Mouse (Mus musculus): ENCODE measurements at regions not wholly inside any gene's neighbourhood (a gene's known extent, or its start where the extent isn't known, plus 50 kb on each side); places are given as distances from the start of the nearest gene placed in this dataset.
A peak's percentile ranks its signal among the peaks of the same experiment; 100 is the strongest.

DNA sequence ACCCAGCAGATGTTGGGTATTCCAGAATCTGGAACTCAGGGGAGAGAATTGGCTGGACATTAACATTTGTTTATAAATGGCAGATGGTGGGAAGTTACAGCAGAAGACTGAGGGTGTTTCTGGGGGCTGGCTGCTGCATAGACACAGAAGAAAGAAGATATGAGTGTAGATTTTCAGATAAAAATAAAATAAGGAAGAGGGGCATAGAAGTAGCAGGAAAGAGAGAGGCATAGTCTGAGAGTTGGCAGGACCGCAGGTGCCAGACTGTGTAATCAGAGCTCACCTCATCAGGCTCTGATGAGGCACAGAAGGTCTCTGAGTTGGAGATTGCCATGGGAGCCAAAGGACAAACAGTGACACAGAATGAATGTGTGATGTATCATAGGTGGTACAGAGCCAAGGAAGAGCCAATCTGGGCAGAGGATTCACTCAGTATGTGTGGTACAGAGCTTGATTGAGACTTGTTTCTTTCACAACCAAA lies 2912.9 kb upstream of the Lrrc6 start:
- peak; percentile 36; the same call in 1 of the 2 replicates for ATAC-seq (ENCODE audit: insufficient number of reproducible peaks, low FRiP score, low TSS enrichment)

GRCm38 (mm10) chr15:69389575-69389974 lies 2888.9 kb upstream of the Lrrc6 start:
- no peak for ATAC-seq (ENCODE audit: insufficient number of reproducible peaks, low FRiP score, low TSS enrichment)

- no peak for ATAC-seq (ENCODE audit: insufficient number of reproducible peaks, low FRiP score, low TSS enrichment)
Observed at GRCm38 (mm10) chr15:69387466-69387865, 2886.8 kb upstream of the Lrrc6 start.

DNA sequence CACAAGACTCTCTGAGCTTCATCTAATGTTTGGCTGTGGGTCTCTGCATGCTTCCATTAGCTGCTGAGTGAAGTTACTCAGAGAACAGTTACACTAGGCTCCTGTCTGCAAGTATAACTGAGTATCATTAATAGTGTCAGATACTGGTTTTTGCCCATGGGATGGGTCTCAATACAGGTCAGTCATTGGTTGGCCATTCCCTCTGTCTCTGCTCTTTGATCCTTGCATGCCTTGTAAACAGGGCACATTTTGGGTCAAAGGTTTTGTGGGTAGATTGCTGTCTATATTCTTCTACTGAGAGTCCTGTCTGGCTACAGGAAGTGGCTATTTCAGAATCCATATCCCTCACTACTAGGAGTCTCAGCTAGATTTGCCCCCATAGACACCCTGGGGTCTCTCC lies 2864.7 kb upstream of the Lrrc6 start:
- no peak for ATAC-seq (ENCODE audit: insufficient number of reproducible peaks, low FRiP score, low TSS enrichment)

GRCm38 (mm10) chr15:69350053-69350739 lies 2849.5 kb upstream of the Lrrc6 start:
- ATAC-seq (ENCODE audit: insufficient number of reproducible peaks, low FRiP score, low TSS enrichment): no peak

DNA sequence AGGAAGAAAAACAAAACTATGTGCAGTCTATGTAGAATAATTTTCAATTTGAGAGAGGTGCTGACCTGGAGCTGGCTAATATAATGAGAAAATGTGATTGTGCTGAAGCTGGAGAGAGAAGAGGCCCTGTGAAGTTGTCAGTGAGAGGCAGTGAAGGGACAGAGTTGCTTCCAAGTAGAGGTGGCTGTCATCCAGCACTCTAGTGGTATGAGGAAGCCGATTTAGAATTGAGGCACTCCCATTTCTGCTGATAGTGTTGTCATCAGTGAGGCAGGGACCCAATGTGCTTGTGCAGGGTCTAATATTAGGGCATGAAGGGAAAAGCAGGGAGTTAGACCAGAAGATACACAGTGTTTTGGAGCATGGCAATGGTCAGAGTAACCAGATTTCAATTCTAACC lies 2845.4 kb upstream of the Lrrc6 start:
- no peak for ATAC-seq (ENCODE audit: insufficient number of reproducible peaks, low FRiP score, low TSS enrichment)

- no peak for ATAC-seq (ENCODE audit: insufficient number of reproducible peaks, low FRiP score, low TSS enrichment)
Observed at GRCm38 (mm10) chr15:69342759-69343158, 2842.0 kb upstream of the Lrrc6 start.

GRCm38 (mm10) chr15:69336491-69336890 lies 2835.8 kb upstream of the Lrrc6 start:
- no peak for ATAC-seq (ENCODE audit: insufficient number of reproducible peaks, low FRiP score, low TSS enrichment)

DNA sequence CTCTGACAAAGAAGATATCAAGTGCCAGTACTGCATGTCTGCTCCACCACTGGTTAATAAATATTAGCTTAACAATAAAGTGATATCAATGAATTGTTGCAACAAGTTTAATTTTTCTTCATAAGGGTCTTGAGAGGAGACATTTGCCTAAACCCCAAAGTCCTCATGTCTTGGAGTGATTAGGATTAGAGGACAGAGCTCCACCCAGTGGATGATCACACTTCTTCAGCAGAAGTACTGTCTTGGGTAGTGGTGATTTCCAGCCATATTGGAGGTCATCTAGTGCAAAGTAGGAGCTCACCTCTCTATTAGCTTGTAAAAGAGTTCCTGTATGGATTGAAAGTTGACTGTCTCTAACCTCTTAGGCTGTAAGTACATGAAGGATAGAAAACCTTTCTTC lies 2825.8 kb upstream of the Lrrc6 start:
- no peak for ATAC-seq (ENCODE audit: insufficient number of reproducible peaks, low FRiP score, low TSS enrichment)

DNA sequence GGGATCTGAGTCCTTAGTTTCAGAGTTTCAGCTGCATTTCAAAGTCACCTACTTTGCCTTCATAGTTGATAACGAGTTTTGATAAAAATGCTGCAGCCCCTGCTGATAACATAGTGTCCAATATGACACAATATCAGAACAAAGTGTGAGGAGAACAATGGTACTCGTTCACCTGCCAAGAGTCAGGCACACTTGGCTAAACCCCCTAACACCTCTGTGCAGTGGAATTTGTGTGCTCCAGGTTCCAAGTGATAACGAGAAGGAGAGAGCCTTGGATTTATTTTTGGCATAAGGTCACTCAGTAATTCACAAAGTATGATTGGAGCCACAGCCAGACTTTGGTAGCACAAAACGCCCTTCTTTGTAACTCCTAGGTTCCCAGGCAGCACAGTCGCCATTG lies 2802.4 kb upstream of the Lrrc6 start:
- ATAC-seq (ENCODE audit: insufficient number of reproducible peaks, low FRiP score, low TSS enrichment): no peak

DNA sequence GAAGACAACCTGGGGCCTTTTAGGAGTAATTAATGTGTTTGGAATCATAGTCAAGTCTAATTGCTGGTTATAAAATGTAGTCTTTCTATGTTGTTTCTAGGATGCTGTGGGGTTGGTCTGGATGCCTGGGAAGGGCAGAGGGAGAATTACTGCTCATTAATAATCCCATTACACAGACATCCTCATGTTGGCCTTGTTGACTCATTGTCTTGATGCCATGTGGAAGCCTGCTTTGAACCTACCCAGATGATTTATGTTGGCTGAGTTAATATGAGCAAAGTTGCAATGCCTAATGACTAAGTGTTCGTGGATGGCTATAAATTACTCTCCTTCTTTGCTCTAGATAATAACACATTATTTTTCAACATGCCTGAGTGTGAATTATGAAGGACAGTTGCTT lies 2790.6 kb upstream of the Lrrc6 start:
- no peak for ATAC-seq (ENCODE audit: insufficient number of reproducible peaks, low FRiP score, low TSS enrichment)

- no peak for ATAC-seq (ENCODE audit: insufficient number of reproducible peaks, low FRiP score, low TSS enrichment)
Observed at GRCm38 (mm10) chr15:69275546-69276255, 2775.0 kb upstream of the Lrrc6 start.

GRCm38 (mm10) chr15:69274225-69274766 lies 2773.6 kb upstream of the Lrrc6 start:
- no peak for ATAC-seq (ENCODE audit: insufficient number of reproducible peaks, low FRiP score, low TSS enrichment)

- ATAC-seq (ENCODE audit: insufficient number of reproducible peaks, low FRiP score, low TSS enrichment): no peak
Observed at GRCm38 (mm10) chr15:69273518-69273917, 2772.8 kb upstream of the Lrrc6 start.

DNA sequence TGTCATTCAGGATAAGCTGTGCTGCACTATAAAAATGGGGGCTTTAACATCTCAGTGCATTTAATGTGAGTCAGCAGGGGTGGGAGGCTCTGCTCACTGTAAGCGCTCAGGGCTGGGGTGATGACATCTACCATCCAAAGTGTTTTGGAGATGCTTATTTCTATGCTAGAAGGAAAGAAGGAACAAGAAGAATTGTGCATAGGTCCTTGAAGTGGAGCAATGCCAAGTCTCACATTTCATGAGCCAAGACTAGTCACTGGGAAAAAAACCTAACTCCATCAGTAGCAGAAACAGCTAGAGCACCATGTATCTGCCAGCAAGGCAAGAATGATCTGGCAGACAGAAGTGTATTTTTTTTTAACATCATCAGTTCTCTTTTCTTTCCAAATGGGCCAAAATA lies 2761.2 kb upstream of the Lrrc6 start:
- ATAC-seq (ENCODE audit: insufficient number of reproducible peaks, low FRiP score, low TSS enrichment): no peak

- no peak for ATAC-seq (ENCODE audit: insufficient number of reproducible peaks, low FRiP score, low TSS enrichment)
Observed at GRCm38 (mm10) chr15:69257161-69257778, 2756.6 kb upstream of the Lrrc6 start.

DNA sequence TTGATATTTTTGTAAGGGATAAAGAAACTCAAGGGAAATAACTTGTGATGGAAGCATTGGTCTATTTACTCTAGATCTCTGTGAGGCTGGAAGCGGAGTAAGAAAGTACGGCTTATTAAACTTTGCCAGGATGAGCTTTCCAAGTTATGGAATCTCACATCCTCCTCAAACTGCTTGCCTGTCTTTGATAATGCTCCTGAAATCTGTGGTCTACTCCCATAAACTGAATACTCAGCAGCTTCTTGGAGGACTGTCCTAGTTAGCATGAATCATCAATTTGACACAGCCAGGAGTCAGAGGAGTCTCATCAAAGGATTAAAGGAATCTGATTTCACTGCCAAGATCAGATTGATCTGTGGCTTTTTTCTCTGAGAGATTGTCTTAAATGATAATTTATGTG lies 2753.0 kb upstream of the Lrrc6 start:
- no peak for ATAC-seq (ENCODE audit: insufficient number of reproducible peaks, low FRiP score, low TSS enrichment)

GRCm38 (mm10) chr15:69252095-69252494 lies 2751.4 kb upstream of the Lrrc6 start:
- ATAC-seq (ENCODE audit: insufficient number of reproducible peaks, low FRiP score, low TSS enrichment): no peak

GRCm38 (mm10) chr15:69246190-69246966 lies 2745.7 kb upstream of the Lrrc6 start:
- ATAC-seq (ENCODE audit: insufficient number of reproducible peaks, low FRiP score, low TSS enrichment): no peak

GRCm38 (mm10) chr15:69235271-69235670 lies 2734.6 kb upstream of the Lrrc6 start:
- ATAC-seq (ENCODE audit: insufficient number of reproducible peaks, low FRiP score, low TSS enrichment): no peak

All from cerebellum, adult (tissue).